Mouse (Mus musculus) heart, embryonic 16.5 days (tissue): ENCODE measurements at regions not wholly inside any gene's neighbourhood (a gene's known extent, or its start where the extent isn't known, plus 50 kb on each side); places are given as distances from the start of the nearest gene placed in this dataset.
"Not testable (repeated sequence)": the region's sequence is repeated elsewhere in the genome, so short reads cannot be mapped to it uniquely, and the experiment has no call there.

Experiments
- ATAC-seq: fragments of 200-750 bp; cut with Nextera tagmentation; replicated peaks from 2 replicates; pipeline ENCODE4 v1.8.0; 2017; ENCODE audit warnings: moderate number of reproducible peaks; ENCODE audit not compliant: insufficient read depth, low FRiP score; ENCODE audit errors: extremely low read depth
- H3K27ac ChIP-seq: fragments of 300-500 bp; sonication (generic); 2 replicates; pipeline ENCODE4 v1.5.1; 2014; ENCODE audit warnings: mild to moderate bottlenecking, low read length, control low read depth, moderate library complexity
- H3K27me3 ChIP-seq: fragments of 300-500 bp; sonication (generic); 2 replicates; pipeline ENCODE4 v1.6.1; 2014; ENCODE audit warnings: low read length, mixed read lengths; ENCODE audit not compliant: control insufficient read depth, insufficient read depth
- H3K36me3 ChIP-seq: fragments of 300-500 bp; sonication (generic); 2 replicates; pipeline ENCODE4 v1.6.1; 2014; ENCODE audit not compliant: control insufficient read depth, insufficient read depth
- H3K4me1 ChIP-seq: fragments of 300-500 bp; sonication (generic); 2 replicates; pipeline ENCODE4 v1.6.1; 2014; ENCODE audit warnings: low read length, mixed read lengths; ENCODE audit not compliant: control insufficient read depth, insufficient read depth
- H3K4me2 ChIP-seq: fragments of 300-500 bp; sonication (generic); 2 replicates; pipeline ENCODE4 v1.6.1; 2014; ENCODE audit warnings: low read depth, mild to moderate bottlenecking, control low read depth, low read length
- H3K4me3 ChIP-seq: fragments of 300-500 bp; sonication (generic); 2 replicates; pipeline ENCODE4 v1.5.1; 2014; ENCODE audit warnings: mild to moderate bottlenecking, control low read depth, low read length
- H3K9ac ChIP-seq: fragments of 300-500 bp; sonication (generic); 2 replicates; pipeline ENCODE4 v1.6.1; 2014; ENCODE audit warnings: low read length, control low read depth
- H3K9me3 ChIP-seq: fragments of 300-500 bp; sonication (generic); replicated peaks from 2 replicates; pipeline ENCODE4 v1.6.1; 2016; ENCODE audit warnings: low read length; ENCODE audit not compliant: control insufficient read depth
- WGBS: fragments of 180-500 bp; shearing (Covaris S2); extraction: QIAGEN DNeasy Blood & Tissue Kit; methylation state at CpG from one replicate; pipeline ENCODE4 v1.1.7; 2014; 5-methylcytosine and 5-hydroxymethylcytosine counted together

DNA sequence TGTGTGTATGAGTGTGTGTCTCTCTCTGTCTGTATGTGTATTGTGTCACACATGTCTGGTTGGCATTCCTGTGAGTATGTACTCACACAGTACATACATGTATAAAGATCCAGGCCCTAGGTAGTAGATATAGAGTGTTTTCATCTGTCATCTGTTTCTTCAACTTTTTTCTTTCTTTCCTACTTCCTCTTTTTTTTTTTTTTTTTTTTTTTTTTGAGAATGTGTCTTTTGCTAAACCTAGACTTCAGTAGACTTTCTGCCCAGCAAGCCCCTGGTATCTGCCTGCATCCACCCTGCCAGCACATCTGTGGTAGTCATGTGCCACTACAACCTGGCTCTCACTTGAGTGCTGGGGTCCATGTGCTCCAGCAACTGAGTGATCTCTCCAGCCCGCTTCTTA is 1073.3 kb downstream of the Diaph3 start:
- Histone ChIP-seq H3K4me1 (no peaks in the 10 kb centered on the region), H3K27ac (no peak overlapping the region), H3K9me3 (no peaks in the 10 kb centered on the region), H3K4me3 (no peak overlapping the region), H3K4me2 (no peak overlapping the region), H3K9ac (no peak overlapping the region), H3K27me3 (no peaks in the 10 kb centered on the region), H3K36me3 (no peaks in the 10 kb centered on the region)
- ATAC-seq, result no peak
- 85% methylated on average over 1 of the region's 1 CpGs for WGBS

GRCm38 (mm10) chr14:86063620-86063943 is 1077.5 kb downstream of the Diaph3 start:
- no peaks in the 10 kb centered on the region for H3K36me3 ChIP-seq
- H3K9ac ChIP-seq, result no peak overlapping the region
- no peaks in the 10 kb centered on the region for H3K9me3 ChIP-seq
- no peak overlapping the region for H3K27ac ChIP-seq
- no peaks in the 10 kb centered on the region for H3K4me1 ChIP-seq
- H3K27me3 ChIP-seq, result no peaks in the 10 kb centered on the region
- H3K4me2 ChIP-seq, result no peak overlapping the region
- 83% methylated on average over 3 of the region's 3 CpGs for WGBS
- no peak for ATAC-seq
- no peak overlapping the region for H3K4me3 ChIP-seq

GRCm38 (mm10) chr14:86062885-86063619 is 1078.0 kb downstream of the Diaph3 start:
- Histone ChIP-seq H3K36me3 (no peaks in the 10 kb centered on the region), H3K4me1 (no peaks in the 10 kb centered on the region), H3K27ac (no peak overlapping the region), H3K4me2 (no peak overlapping the region), H3K27me3 (no peaks in the 10 kb centered on the region), H3K9me3 (no peaks in the 10 kb centered on the region), H3K9ac (no peak overlapping the region), H3K4me3 (no peak overlapping the region)
- ATAC-seq, result no peak
- WGBS, result 74% methylated on average over 11 of the region's 11 CpGs

DNA sequence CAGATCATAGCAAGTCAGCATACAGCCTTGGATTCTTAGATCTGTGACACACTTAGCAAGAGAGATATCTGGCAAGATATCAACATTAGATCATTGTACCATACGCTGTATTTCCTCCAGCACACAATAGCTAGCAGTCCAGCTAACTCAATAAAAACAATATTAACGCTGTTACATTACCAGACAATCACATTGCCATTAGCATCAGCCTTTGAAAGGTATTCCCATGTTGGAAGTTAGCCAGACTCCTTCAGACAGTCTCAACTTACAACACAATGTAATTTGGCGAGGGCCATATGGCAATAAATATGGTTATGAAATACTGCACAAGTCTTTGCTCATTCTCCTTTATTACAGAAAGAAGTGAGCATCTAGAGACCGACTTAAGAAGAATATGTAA is 1084.0 kb downstream of the Diaph3 start:
- H3K27ac ChIP-seq, result no peak overlapping the region
- H3K4me3 ChIP-seq, result no peak overlapping the region
- H3K4me1 ChIP-seq, result no peaks in the 10 kb centered on the region
- H3K4me2 ChIP-seq, result no peak overlapping the region
- ATAC-seq, result no peak; the same call in 1 of the 2 replicates
- no peaks in the 10 kb centered on the region for H3K9me3 ChIP-seq
- H3K36me3 ChIP-seq, result no peaks in the 10 kb centered on the region
- 61% methylated on average over 4 of the region's 4 CpGs for WGBS
- H3K9ac ChIP-seq, result no peak overlapping the region
- H3K27me3 ChIP-seq, result no peaks in the 10 kb centered on the region

- no peaks in the 10 kb centered on the region for H3K4me1 ChIP-seq
- H3K27me3 ChIP-seq, result no peaks in the 10 kb centered on the region
- no peak overlapping the region for H3K4me3 ChIP-seq
- no peaks in the 10 kb centered on the region for H3K9me3 ChIP-seq
- WGBS, result 76% methylated on average over 1 of the region's 1 CpGs
- no peak for ATAC-seq
- H3K36me3 ChIP-seq, result no peaks in the 10 kb centered on the region
- H3K4me2 ChIP-seq, result no peak overlapping the region
- no peak overlapping the region for H3K9ac ChIP-seq
- no peak overlapping the region for H3K27ac ChIP-seq
Observed at GRCm38 (mm10) chr14:86054668-86055067, 1086.4 kb downstream of the Diaph3 start.

DNA sequence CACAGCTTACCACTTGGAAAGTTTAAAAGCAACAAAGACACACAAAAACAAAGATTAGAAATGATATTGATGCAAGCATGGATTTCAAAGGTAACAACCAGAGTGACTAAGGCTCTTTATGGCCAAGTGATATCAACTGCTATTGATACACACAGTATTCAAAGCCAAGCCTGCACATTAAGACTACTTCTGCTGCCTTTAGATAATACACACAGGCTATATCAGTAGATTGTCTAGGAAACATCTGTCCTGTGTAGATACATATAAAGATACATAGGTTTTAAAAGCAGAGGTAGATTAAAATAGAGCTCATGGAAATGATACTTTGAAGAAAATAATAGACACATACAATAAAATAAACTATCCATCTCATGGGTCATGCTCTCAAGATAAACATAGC is 1111.6 kb downstream of the Diaph3 start:
- Histone ChIP-seq H3K4me2 (no peak overlapping the region), H3K27me3 (no peaks in the 10 kb centered on the region), H3K4me1 (no peaks in the 10 kb centered on the region), H3K9me3 (no peaks in the 10 kb centered on the region), H3K9ac (no peak overlapping the region), H3K27ac (no peak overlapping the region), H3K36me3 (no peaks in the 10 kb centered on the region), H3K4me3 (no peak overlapping the region)
- no peak for ATAC-seq

- H3K27me3 ChIP-seq, H3K9me3 ChIP-seq, H3K4me1 ChIP-seq, H3K9ac ChIP-seq, ATAC-seq, H3K36me3 ChIP-seq, H3K27ac ChIP-seq, H3K4me2 ChIP-seq, H3K4me3 ChIP-seq: not testable (repeated sequence)
- 60% methylated on average over 2 of the region's 2 CpGs for WGBS
Observed at GRCm38 (mm10) chr14:86017611-86018010, 1123.4 kb downstream of the Diaph3 start.
